Mouse (Mus musculus) c-Kit-negative CD71-positive TER-119-positive erythroid progenitor cells, embryonic 14.5 days (primary cell): ENCODE data around the gene Gm2663.
"Not testable (repeated sequence)": the region's sequence is repeated elsewhere in the genome, so short reads cannot be mapped to it uniquely, and the experiment has no call there.

Experiments
- DNase-seq: peaks from one replicate; pipeline ENCODE4 v3.0.0-alpha.2; 2013; ENCODE audit warnings: low read depth, low spot score

Gm2663 gene

GRCm38 (mm10) chr6:40999379-40999778 is at the start of gene Gm2663:
Gene Gm2663 (minus strand): TSS chr6:40999479.
- not testable (repeated sequence) for DNase-seq

- no peak for DNase-seq
Measured at GRCm38 (mm10) chr6:41048602-41049001, 49.3 kb upstream of the Gm2663 start.

DNA sequence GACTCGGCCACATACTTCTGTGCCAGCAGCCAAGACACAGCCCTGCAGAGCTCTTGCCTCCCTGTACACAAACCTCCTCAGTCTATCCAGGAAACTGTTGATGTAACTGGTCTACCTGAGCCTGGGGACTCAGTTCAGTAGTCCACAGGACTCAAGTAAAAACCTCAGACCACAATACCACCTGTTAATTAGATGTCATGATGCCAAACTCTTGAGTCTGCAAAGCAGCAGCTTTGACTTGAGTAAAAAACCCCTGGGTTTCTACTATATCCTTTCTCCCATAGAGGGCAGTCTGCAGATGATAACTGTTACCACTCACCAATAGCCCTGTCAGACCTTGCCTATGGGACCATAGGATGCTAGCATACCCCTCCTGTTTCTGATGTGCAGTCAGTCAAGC is 48.7 kb upstream of the Gm2663 start:
- DNase-seq, result no peak

GRCm38 (mm10) chr6:41047202-41047601 is 47.9 kb upstream of the Gm2663 start:
- DNase-seq, result no peak

GRCm38 (mm10) chr6:41046553-41046952 is 47.3 kb upstream of the Gm2663 start:
- no peak for DNase-seq

DNA sequence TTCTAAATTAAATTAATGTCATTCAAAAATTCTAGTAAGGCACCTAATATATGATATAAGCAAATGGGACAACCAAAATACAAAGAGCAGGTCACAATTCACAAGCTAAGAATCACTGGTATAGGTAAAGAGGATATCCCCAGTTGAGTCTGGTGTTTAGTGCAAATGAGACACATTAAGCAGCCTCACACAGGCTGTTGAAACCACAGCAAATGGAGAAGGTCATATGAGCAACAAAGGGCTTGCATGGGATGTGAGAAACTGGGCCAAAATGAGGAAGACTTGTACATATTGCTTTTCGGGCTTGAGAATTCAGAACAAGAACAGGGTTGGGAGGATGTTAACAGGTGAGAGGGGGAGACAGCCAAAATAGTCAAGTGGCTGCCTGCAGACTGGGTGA is 45.5 kb upstream of the Gm2663 start:
- DNase-seq, result no peak

- DNase-seq, result no peak
Measured at GRCm38 (mm10) chr6:41044314-41044713, 45.0 kb upstream of the Gm2663 start.

DNA sequence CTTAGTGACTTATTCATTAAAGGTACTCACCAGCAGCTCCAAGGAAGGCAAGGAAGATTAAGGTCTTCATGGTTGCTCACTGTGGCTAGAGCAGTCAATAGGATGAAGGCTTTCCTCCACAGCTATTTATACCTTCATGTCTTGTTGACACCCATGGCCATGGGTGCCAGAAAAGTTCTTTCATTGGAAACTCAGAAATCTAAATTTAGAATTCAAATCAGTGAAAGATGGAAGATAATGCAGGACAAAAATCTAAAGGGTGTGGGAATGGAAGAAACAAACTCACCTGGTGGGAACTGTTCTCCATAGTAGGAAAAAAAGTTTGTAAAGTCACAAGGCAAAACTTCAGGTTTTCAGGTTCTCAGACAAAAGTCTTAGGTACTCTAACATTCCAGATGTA is 36.1 kb upstream of the Gm2663 start, which contains the start of gene 2210010C04Rik:
Gene 2210010C04Rik (minus strand): TSS at position 101 of the 400 bp plus-strand sequence.
- DNase-seq, result no peak

DNA sequence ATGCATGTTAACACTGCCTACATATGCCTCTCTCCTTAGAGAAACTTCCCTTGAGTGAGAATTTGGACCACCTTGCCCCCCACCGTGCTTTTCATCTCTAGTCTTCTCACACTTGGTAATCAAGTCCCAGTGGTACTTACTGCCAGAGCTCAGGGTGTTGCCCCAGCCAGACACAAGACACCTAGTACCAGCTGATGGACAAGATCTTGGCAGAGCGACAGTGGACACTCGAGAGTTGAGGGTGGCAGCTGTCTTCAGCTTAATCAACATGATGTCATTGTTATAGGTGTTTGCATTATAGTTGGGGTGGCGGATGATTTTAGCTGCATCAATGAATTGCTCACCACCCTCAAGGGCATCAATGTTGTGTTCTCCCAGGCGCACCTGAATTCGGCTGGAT is 33.5 kb upstream of the Gm2663 start:
- DNase-seq, result no peak

- DNase-seq, result no peak
Measured at GRCm38 (mm10) chr6:41032231-41032630, 33.0 kb upstream of the Gm2663 start.

DNA sequence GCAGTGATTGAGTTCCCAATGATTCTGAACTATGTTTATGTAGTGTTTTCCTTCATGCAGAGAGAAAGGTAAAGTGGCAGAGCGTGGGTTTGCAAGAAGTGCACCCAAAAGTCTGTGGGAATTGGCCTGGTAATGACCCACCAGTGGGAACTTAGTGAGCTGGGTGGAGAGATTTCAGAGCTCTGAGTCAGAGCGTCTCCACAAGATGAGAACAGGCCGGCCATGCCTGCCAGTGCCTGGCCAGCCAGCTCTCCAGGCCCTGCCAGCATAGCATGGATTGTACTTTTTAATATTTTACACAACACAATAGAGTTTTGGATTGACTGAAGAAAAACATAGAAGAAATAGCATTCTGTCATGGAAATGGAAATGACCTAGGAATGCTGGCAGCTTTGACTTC is 31.5 kb upstream of the Gm2663 start:
- no peak for DNase-seq

- no peak for DNase-seq
Measured at GRCm38 (mm10) chr6:41027053-41027452, 27.8 kb upstream of the Gm2663 start.

DNA sequence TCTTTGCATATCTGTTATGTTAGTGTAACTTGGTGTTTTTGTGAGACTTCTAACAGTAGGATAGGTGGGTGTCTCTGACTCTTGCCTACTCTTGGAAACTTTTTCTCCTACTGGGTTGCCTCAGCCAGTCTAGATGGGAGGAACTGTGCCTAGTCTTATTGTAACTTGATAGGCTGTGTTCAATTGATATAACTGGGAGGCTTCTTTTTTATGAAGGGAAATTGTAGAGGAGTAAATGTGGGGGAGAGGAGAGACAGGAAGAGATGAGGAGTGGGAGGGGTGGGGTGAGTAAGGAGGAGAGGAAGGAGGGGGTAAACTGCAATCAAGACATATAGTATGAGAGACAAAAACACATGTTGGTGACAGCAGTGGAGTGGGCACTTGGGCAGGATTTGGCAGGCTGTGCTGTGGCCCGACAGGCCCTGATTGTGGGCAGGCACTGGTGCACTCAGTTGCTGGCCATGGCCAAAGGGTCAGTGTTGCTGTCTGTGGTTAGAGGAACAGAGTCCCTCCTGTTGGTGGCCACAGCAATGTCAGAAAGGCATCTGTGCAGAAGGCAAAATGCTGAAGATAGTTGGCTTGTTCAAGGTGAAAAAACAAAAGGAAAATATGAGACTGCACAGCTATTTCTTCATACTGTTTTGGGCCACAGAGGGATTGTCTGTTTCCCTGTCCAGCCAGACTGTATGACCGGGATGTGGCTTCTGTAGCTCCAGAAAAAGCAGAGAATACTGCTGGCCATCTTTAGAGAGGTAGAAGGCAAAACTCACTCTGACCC is 26.8 kb upstream of the Gm2663 start:
- no peak for DNase-seq

- DNase-seq, result no peak
Measured at GRCm38 (mm10) chr6:41019140-41019539, 19.9 kb upstream of the Gm2663 start.

DNA sequence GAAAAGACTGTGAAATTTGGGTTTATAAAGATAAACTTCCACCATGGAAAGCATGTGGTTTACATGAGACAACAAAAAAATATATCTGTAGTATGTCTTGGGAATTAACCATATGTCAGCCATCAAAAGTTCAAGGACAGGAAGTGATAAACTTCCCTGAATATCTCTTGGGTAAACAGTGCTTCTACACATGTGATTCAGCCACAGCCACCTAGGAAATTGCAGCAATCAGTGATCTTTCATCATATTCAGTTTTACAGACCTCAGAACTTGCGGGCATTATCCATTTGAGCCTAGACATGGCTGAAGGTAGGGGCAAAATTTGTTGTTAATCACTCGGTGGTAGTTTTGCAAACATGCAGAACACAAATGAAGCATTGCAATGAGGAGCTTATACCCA is 19.4 kb upstream of the Gm2663 start:
- DNase-seq, result no peak

DNA sequence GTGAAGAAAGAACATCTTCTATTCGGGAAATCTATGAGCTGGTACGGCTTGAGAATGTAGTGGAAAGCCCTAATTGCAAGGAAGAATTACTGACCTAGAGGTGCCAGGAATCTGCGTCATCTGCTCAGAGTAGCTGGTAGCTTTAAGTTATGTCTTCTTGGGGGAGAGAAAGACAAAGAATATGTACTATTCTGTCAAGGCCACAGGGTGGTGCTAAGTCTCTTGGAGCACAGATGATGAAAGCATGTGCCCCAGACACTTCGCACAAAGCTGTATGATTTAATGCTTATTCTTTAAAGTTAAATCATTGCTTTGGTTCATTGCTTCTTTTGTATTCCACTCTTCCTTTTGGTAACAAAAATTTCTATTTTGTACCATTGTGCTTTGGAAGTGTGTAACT is 15.8 kb upstream of the Gm2663 start:
- no peak for DNase-seq

GRCm38 (mm10) chr6:40964454-40964853 is 34.8 kb downstream of the Gm2663 start, which contains the start of gene 1810009J06Rik:
Gene 1810009J06Rik (plus strand): TSS chr6:40964754.
- DNase-seq, result not testable (repeated sequence)

GRCm38 (mm10) chr6:40953716-40954115 is 45.6 kb downstream of the Gm2663 start:
- DNase-seq, result no peak

- DNase-seq, result no peak
Measured at GRCm38 (mm10) chr6:40951770-40952169, 47.5 kb downstream of the Gm2663 start, which contains the start of gene Gm4744. Gene Gm4744 (minus strand): TSS chr6:40951870.
